Mouse (Mus musculus): Measurements from ENCODE around the gene Cd80. TPM values are rescaled to one million over a fixed set of nuclear protein-coding genes. Genes with fewer than 3 reads are reported as not detected.

The Cd80 gene
- polyA plus RNA-seq, 1 experiment = 0.33 TPM

GRCm38 (mm10) chr16:38462161-38462560, 6.8 kb downstream of the Cd80 start:
- WGBS = 82% methylated on average over 7 of the region's 7 CpGs
- TF ChIP-seq POLR2A (IDR thresholded peaks at IDR 0.05; ENCODE audit: low read depth, low read length) (no peak), CTCF (IDR thresholded peaks at IDR 0.05; ENCODE audit: extremely low read depth, insufficient read length, insufficient replicate concordance, low read depth, low read length) (no peak)
- peaks cover 3% of the 10 kb centered on the region; the same call in 1 of the 2 replicates for H3K4me1 ChIP-seq (ENCODE audit: control insufficient read depth, insufficient read depth, insufficient read length, low read length)
- no peaks in the 10 kb centered on the region for H3K36me3 ChIP-seq (ENCODE audit: control insufficient read depth, insufficient read depth, low read length)
- no peaks in the 10 kb centered on the region for H3K27me3 ChIP-seq (ENCODE audit: control insufficient read depth, insufficient read depth, low read length)
- no peak overlapping the region for H3K4me3 ChIP-seq (ENCODE audit: low read depth, low read length)
- no peak overlapping the region for H3K27ac ChIP-seq (ENCODE audit: insufficient read depth, low read depth, low read length)

DNA sequence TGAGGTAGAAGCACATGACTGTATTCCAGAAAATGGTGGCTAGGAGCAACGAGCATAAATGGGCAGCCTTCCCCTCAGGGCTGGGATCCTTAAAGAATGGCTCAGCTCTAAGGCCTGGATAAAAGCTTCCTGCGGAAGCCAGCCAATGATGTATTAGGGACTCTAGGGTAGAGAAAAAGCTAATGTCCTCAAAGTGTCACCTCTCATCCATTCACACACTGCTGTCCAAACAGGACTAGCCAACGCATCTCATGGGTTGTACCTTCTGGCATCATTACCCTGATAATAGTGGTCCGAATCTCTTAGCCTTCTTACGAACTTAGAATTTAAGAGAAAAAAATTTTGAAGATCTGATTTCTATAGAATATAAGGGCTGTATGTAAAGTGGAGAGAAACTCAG, 7.9 kb downstream of the Cd80 start:
- Histone ChIP-seq H3K36me3 (ENCODE audit: control insufficient read depth, insufficient read depth, low read length) (no peaks in the 10 kb centered on the region), H3K27ac (ENCODE audit: insufficient read depth, low read depth, low read length) (no peak overlapping the region), H3K4me1 (ENCODE audit: control insufficient read depth, insufficient read depth, insufficient read length, low read length) (peaks cover 5% of the 10 kb centered on the region; the same call in 1 of the 2 replicates), H3K4me3 (ENCODE audit: low read depth, low read length) (no peak overlapping the region), H3K27me3 (ENCODE audit: control insufficient read depth, insufficient read depth, low read length) (no peaks in the 10 kb centered on the region)
- WGBS = 89% methylated on average over 5 of the region's 5 CpGs
- TF ChIP-seq CTCF (IDR thresholded peaks at IDR 0.05; ENCODE audit: extremely low read depth, insufficient read length, insufficient replicate concordance, low read depth, low read length) (no peak), POLR2A (IDR thresholded peaks at IDR 0.05; ENCODE audit: low read depth, low read length) (no peak)

DNA sequence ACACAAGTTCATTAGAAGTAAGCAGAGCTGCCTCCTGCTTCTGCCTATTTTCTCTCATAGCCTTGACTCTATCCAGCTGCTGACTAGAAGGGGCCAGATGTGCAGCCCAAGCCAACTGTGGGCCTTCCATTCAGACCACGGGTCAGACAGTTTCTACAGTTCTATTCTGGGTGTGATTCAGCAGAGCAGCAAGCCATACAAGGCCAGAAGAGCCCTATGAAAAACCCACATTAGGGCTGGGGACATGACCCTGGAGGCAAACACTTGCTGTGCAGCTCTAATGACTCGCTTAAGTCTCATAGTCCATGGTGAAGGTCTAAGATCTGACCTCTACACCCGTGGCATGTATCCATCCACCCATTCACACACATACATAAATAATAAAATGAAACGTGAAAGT, 10.7 kb downstream of the Cd80 start:
- no peaks in the 10 kb centered on the region for H3K36me3 ChIP-seq (ENCODE audit: control insufficient read depth, insufficient read depth, low read length)
- 74% methylated on average over 4 of the region's 4 CpGs for WGBS
- H3K27me3 ChIP-seq (ENCODE audit: control insufficient read depth, insufficient read depth, low read length) = no peaks in the 10 kb centered on the region
- 0 out of 2 replicates have a peak, but pooled peaks cover 2% of the 10 kb centered on the region for H3K4me1 ChIP-seq (ENCODE audit: control insufficient read depth, insufficient read depth, insufficient read length, low read length)
- no peak for TF ChIP-seq POLR2A (IDR thresholded peaks at IDR 0.05; ENCODE audit: low read depth, low read length)
- no peak for TF ChIP-seq CTCF (IDR thresholded peaks at IDR 0.05; ENCODE audit: extremely low read depth, insufficient read length, insufficient replicate concordance, low read depth, low read length)
- no peak overlapping the region for H3K27ac ChIP-seq (ENCODE audit: insufficient read depth, low read depth, low read length)
- no peak overlapping the region for H3K4me3 ChIP-seq (ENCODE audit: low read depth, low read length)

- Histone ChIP-seq H3K4me1 (ENCODE audit: control insufficient read depth, insufficient read depth, insufficient read length, low read length) (0 out of 2 replicates have a peak, but pooled peaks cover 2% of the 10 kb centered on the region), H3K36me3 (ENCODE audit: control insufficient read depth, insufficient read depth, low read length) (no peaks in the 10 kb centered on the region), H3K27me3 (ENCODE audit: control insufficient read depth, insufficient read depth, low read length) (no peaks in the 10 kb centered on the region), H3K27ac (ENCODE audit: insufficient read depth, low read depth, low read length) (no peak overlapping the region), H3K4me3 (ENCODE audit: low read depth, low read length) (no peak overlapping the region)
- TF ChIP-seq POLR2A (IDR thresholded peaks at IDR 0.05; ENCODE audit: low read depth, low read length) (no peak), CTCF (IDR thresholded peaks at IDR 0.05; ENCODE audit: extremely low read depth, insufficient read length, insufficient replicate concordance, low read depth, low read length) (no peak)
- 69% methylated on average over 13 of the region's 13 CpGs for WGBS
Measured at GRCm38 (mm10) chr16:38467091-38467916, 11.9 kb downstream of the Cd80 start.

GRCm38 (mm10) chr16:38467917-38468705, 12.8 kb downstream of the Cd80 start:
- Histone ChIP-seq H3K27ac (ENCODE audit: insufficient read depth, low read depth, low read length) (no peak overlapping the region), H3K4me1 (ENCODE audit: control insufficient read depth, insufficient read depth, insufficient read length, low read length) (0 out of 2 replicates have a peak, but pooled peaks cover 2% of the 10 kb centered on the region), H3K27me3 (ENCODE audit: control insufficient read depth, insufficient read depth, low read length) (no peaks in the 10 kb centered on the region), H3K36me3 (ENCODE audit: control insufficient read depth, insufficient read depth, low read length) (no peaks in the 10 kb centered on the region), H3K4me3 (ENCODE audit: low read depth, low read length) (no peak overlapping the region)
- WGBS = 67% methylated on average over 8 of the region's 8 CpGs
- TF ChIP-seq POLR2A (IDR thresholded peaks at IDR 0.05; ENCODE audit: low read depth, low read length) (no peak), CTCF (IDR thresholded peaks at IDR 0.05; ENCODE audit: extremely low read depth, insufficient read length, insufficient replicate concordance, low read depth, low read length) (no peak)

GRCm38 (mm10) chr16:38468706-38469018, 13.3 kb downstream of the Cd80 start:
- Histone ChIP-seq H3K4me3 (ENCODE audit: low read depth, low read length) (no peak overlapping the region), H3K4me1 (ENCODE audit: control insufficient read depth, insufficient read depth, insufficient read length, low read length) (0 out of 2 replicates have a peak, but pooled peaks cover 2% of the 10 kb centered on the region), H3K27me3 (ENCODE audit: control insufficient read depth, insufficient read depth, low read length) (no peaks in the 10 kb centered on the region), H3K36me3 (ENCODE audit: control insufficient read depth, insufficient read depth, low read length) (no peaks in the 10 kb centered on the region), H3K27ac (ENCODE audit: insufficient read depth, low read depth, low read length) (no peak overlapping the region)
- WGBS = 33% methylated on average over 3 of the region's 3 CpGs
- TF ChIP-seq CTCF (IDR thresholded peaks at IDR 0.05; ENCODE audit: extremely low read depth, insufficient read length, insufficient replicate concordance, low read depth, low read length) (no peak), POLR2A (IDR thresholded peaks at IDR 0.05; ENCODE audit: low read depth, low read length) (no peak)

DNA sequence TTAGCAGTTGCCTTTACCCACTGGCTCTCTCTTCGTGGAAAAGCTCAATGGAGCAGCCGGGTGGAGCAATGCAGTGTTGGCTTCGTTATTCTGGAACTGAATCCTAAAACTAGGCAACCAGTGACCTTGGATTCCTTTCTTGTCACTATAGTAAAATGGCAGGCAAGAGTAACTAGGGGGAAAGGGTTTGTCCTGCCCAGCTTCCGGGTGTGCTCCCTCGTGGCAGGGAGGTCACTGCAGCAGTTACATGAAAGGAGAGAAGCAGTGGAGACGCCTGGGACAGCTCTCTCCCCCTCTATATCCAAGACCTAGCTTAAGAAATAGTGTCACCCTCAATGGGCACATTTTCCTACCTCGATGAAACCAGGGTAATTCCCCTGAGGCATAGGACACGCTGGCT, 14.1 kb downstream of the Cd80 start:
- 78% methylated on average over 8 of the region's 8 CpGs for WGBS
- no peaks in the 10 kb centered on the region for H3K36me3 ChIP-seq (ENCODE audit: control insufficient read depth, insufficient read depth, low read length)
- 0 out of 2 replicates have a peak, but pooled peaks cover 2% of the 10 kb centered on the region for H3K4me1 ChIP-seq (ENCODE audit: control insufficient read depth, insufficient read depth, insufficient read length, low read length)
- H3K27me3 ChIP-seq (ENCODE audit: control insufficient read depth, insufficient read depth, low read length) = no peaks in the 10 kb centered on the region
- H3K27ac ChIP-seq (ENCODE audit: insufficient read depth, low read depth, low read length) = no peak overlapping the region
- TF ChIP-seq CTCF (IDR thresholded peaks at IDR 0.05; ENCODE audit: extremely low read depth, insufficient read length, insufficient replicate concordance, low read depth, low read length) = no peak
- no peak for TF ChIP-seq POLR2A (IDR thresholded peaks at IDR 0.05; ENCODE audit: low read depth, low read length)
- no peak overlapping the region for H3K4me3 ChIP-seq (ENCODE audit: low read depth, low read length)

Measured in small intestine, adult 2 months (tissue).